Comparison of ENCODE assay signal across 22 mouse cellular contexts in genomic region chr8:108778063-108778462, GRCm38 (mm10).
DNase-seq lines count a peak whose midpoint lies in the region; ATAC-seq and TF ChIP-seq lines count a peak whose summit lies in the region.
"Had no signal": no experiment of that assay in that cellular context is flagged by ENCODE, and none has a peak within 500 bp of the region (broad histone marks: within the 10 kb centered on the region; RNA-seq: fewer than 3 reads in every experiment).

No protein-coding gene starts in this region.

- H3K79me2 ChIP-seq in liver, adult 2 months (ENCODE audit: control insufficient read depth, insufficient read depth, low read length) = peaks cover 50% of the 10 kb centered on the region; the same call in 1 of the 2 replicates

- TF ChIP-seq POLR2A in liver, adult 2 months (IDR thresholded peaks at IDR 0.05; ENCODE audit: extremely low read depth, insufficient read depth, low read length) = no peak

- TF ChIP-seq CTCF in liver, adult 2 months (IDR thresholded peaks at IDR 0.05; ENCODE audit: low read depth, low read length) = no peak

- no peaks in the 10 kb centered on the region for H3K9me3 ChIP-seq in stomach, embryonic 15.5 days
- no peaks in the 10 kb centered on the region for H3K9me3 ChIP-seq in forebrain, embryonic 12.5 days
- H3K9me3 ChIP-seq: forebrain, embryonic 15.5 days; hindbrain, embryonic 13.5 days; limb, embryonic 10.5 days; midbrain, embryonic 12.5 days had no signal

- no peaks in the 10 kb centered on the region for H3K36me3 ChIP-seq in liver, adult 2 months (ENCODE audit: control insufficient read depth, insufficient read depth, low read length)
- no peaks in the 10 kb centered on the region for H3K36me3 ChIP-seq in stomach, embryonic 15.5 days
- no peaks in the 10 kb centered on the region for H3K36me3 ChIP-seq in forebrain, embryonic 12.5 days (replicated peaks)
- H3K36me3 ChIP-seq: forebrain, embryonic 15.5 days; hindbrain, embryonic 13.5 days; midbrain, embryonic 12.5 days had no signal

- H3K4me1 ChIP-seq in liver, adult 2 months (ENCODE audit: control insufficient read depth, insufficient read depth, low read length) = no peaks in the 10 kb centered on the region; the same call in 1 of the 2 replicates
- 0 out of 2 replicates have a peak, but pooled peaks cover 21% of the 10 kb centered on the region for H3K4me1 ChIP-seq in stomach, embryonic 15.5 days
- H3K4me1 ChIP-seq in forebrain, embryonic 12.5 days = peaks cover 33% of the 10 kb centered on the region
- H3K4me1 ChIP-seq: forebrain, embryonic 15.5 days had no signal

- H3K4me2 ChIP-seq in stomach, embryonic 15.5 days = no peak overlapping the region
- no peak overlapping the region for H3K4me2 ChIP-seq in forebrain, embryonic 12.5 days
- H3K4me2 ChIP-seq: forebrain, embryonic 15.5 days; hindbrain, embryonic 13.5 days; midbrain, embryonic 12.5 days had no signal

- ATAC-seq in stomach, embryonic 15.5 days (ENCODE audit: insufficient read depth, low FRiP score, low read depth) = peak; percentile 34; the same call in 1 of the 2 replicates
- no peak for ATAC-seq in forebrain, embryonic 12.5 days (ENCODE audit: low FRiP score)
- ATAC-seq: forebrain, embryonic 15.5 days had no signal

- H3K27ac ChIP-seq in liver, adult 2 months (replicated peaks; ENCODE audit: insufficient read depth, low read depth, low read length) = no peak overlapping the region
- H3K27ac ChIP-seq in stomach, embryonic 15.5 days = no peak overlapping the region
- H3K27ac ChIP-seq in forebrain, embryonic 12.5 days = no peak overlapping the region
- H3K27ac ChIP-seq: forebrain, embryonic 15.5 days; hindbrain, embryonic 13.5 days; left cerebral cortex, adult 2 months; liver, embryonic 14.5 days; midbrain, embryonic 12.5 days had no signal

- 64% methylated on average over 12 of the region's 12 CpGs for WGBS in liver, adult 2 months
- 74% methylated on average over 12 of the region's 12 CpGs for WGBS in stomach, embryonic 15.5 days
- 93% methylated on average over 12 of the region's 12 CpGs for WGBS in forebrain, embryonic 12.5 days

- no peak overlapping the region for H3K4me3 ChIP-seq in liver, adult 2 months (ENCODE audit: insufficient read depth, low read depth, low read length)
- H3K4me3 ChIP-seq in stomach, embryonic 15.5 days (replicated peaks) = no peak overlapping the region
- H3K4me3 ChIP-seq in forebrain, embryonic 12.5 days (replicated peaks) = no peak overlapping the region
- H3K4me3 ChIP-seq: erythroblast, embryonic 14.5 days; forebrain, embryonic 15.5 days; hindbrain, embryonic 13.5 days; left cerebral cortex, adult 2 months; limb, embryonic 10.5 days; midbrain, embryonic 12.5 days had no signal

- H3K9ac ChIP-seq in liver, adult 2 months (ENCODE audit: low read depth, low read length) = no peak overlapping the region
- H3K9ac ChIP-seq in stomach, embryonic 15.5 days = no peak overlapping the region
- H3K9ac ChIP-seq in forebrain, embryonic 12.5 days = no peak overlapping the region
- H3K9ac ChIP-seq: forebrain, embryonic 15.5 days; hindbrain, embryonic 13.5 days; liver, embryonic 14.5 days; midbrain, embryonic 12.5 days had no signal

- peak; percentile 48 for DNase-seq in adrenal gland, postnatal 10 days
- no peak for DNase-seq in adrenal gland, adult 8-10 months
- DNase-seq in liver, adult 2 months (ENCODE audit: extremely low read depth, low read depth, low spot score) = peak; percentile 38
- DNase-seq in liver (no peak), NIH3T3 (ENCODE audit: low read depth) (peak; percentile 34)
- DNase-seq: cerebellum, adult 8-10 months; gastrocnemius, postnatal 36 days; heart, postnatal 10 days; kidney, postnatal 4 days; layer of hippocampus, adult 9-11 months; right cerebral cortex, adult 18-20 months; thymus, postnatal 25 days had no signal

- no peaks in the 10 kb centered on the region for H3K27me3 ChIP-seq in liver, adult 2 months (ENCODE audit: control insufficient read depth, insufficient read depth, low read length)
- no peaks in the 10 kb centered on the region for H3K27me3 ChIP-seq in stomach, embryonic 15.5 days (replicated peaks)
- H3K27me3 ChIP-seq in forebrain, embryonic 12.5 days = 0 out of 2 replicates have a peak, but pooled peaks cover under 1% of the 10 kb centered on the region
- H3K27me3 ChIP-seq: CH12.LX; midbrain, embryonic 12.5 days had no signal

Comparison
In these comparisons a context has a peak if more than half of its experiments do, and no peak if none do; other contexts are left out.
1. DNase-seq: peak in adrenal gland, postnatal 10 days (single experiment), liver, adult 2 months (single experiment) and NIH3T3 (single experiment); none in adrenal gland, adult 8-10 months (single experiment) and liver (single experiment).